ENCODE assay signal across 12 mouse cellular contexts in the genomic region with DNA sequence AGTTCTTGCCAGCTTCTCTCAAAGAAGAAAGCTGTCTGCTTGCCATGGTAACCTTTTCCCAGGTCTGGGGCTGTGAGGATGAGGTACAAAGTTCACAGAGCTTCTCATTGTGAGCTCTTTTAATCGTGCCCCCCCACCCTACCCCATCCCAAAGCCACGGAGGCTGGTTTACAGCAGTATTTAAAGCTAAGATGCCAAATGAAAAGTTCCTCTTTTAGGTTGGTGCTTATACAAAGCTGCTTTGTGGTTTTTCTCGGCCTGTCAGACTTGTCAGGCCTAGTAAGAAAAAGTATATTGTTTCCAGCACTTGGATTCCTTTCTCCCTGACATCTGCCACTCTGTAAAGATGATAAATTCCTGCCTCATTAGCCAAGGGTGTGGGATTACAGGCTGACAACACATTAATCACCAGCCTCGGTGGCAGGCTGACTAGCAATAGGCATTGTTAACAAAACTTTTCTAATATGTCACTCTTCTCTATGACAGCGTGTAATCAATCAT.
A peak's percentile ranks its signal among the peaks of the same experiment; 100 is the strongest.
DNase-seq lines count a peak whose midpoint lies in the region; ATAC-seq and TF ChIP-seq lines count a peak whose summit lies in the region.
"Had no signal": no experiment of that assay in that cellular context is flagged by ENCODE, and none has a peak within 500 bp of the region (broad histone marks: within the 10 kb centered on the region; RNA-seq: fewer than 3 reads in every experiment).

No protein-coding gene starts in this region.

- no peak for TF ChIP-seq CTCF in forebrain, postnatal 0 days (IDR thresholded peaks at IDR 0.05; ENCODE audit: low read depth)

- no peak overlapping the region for H3K9ac ChIP-seq in lung, embryonic 16.5 days (ENCODE audit: low read length)
- H3K9ac ChIP-seq in forebrain, postnatal 0 days, result no peak overlapping the region
- H3K9ac ChIP-seq: liver, postnatal 0 days had no signal

- no peaks in the 10 kb centered on the region for H3K36me3 ChIP-seq in lung, embryonic 16.5 days (ENCODE audit: control insufficient read depth, insufficient read depth, low read length)
- no peaks in the 10 kb centered on the region for H3K36me3 ChIP-seq in forebrain, postnatal 0 days (ENCODE audit: insufficient read depth)

- peaks cover 39% of the 10 kb centered on the region for H3K4me1 ChIP-seq in lung, embryonic 16.5 days (replicated peaks; ENCODE audit: control insufficient read depth, insufficient read depth, low read length)
- H3K4me1 ChIP-seq in forebrain, postnatal 0 days (ENCODE audit: insufficient read depth), result peaks cover 4% of the 10 kb centered on the region; the same call in 1 of the 2 replicates

- no peak for ATAC-seq in lung, embryonic 16.5 days (ENCODE audit: low read depth)
- peak; percentile 85 for ATAC-seq in forebrain, postnatal 0 days
- ATAC-seq in CD4-positive, CD25-positive, alpha-beta regulatory T cell, adult 4 months, result no peak
- no peak for ATAC-seq in megakaryocyte-erythroid progenitor cell, adult 5-6 weeks (replicated peaks; ENCODE audit: low FRiP score, low TSS enrichment, poor library complexity, severe bottlenecking)
- ATAC-seq: liver, postnatal 0 days; Patski had no signal

- H3K27ac ChIP-seq in lung, embryonic 16.5 days (ENCODE audit: low read length), result peak overlapping the region; percentile 81
- no peak overlapping the region for H3K27ac ChIP-seq in forebrain, postnatal 0 days (ENCODE audit: low read depth, low read length)

- 18% methylated on average over 5 of the region's 5 CpGs for WGBS in lung, embryonic 16.5 days
- WGBS in forebrain, postnatal 0 days, result 11% methylated on average over 5 of the region's 5 CpGs

- H3K27me3 ChIP-seq in lung, embryonic 16.5 days (ENCODE audit: control insufficient read depth, insufficient read depth, low read depth, low read length), result no peaks in the 10 kb centered on the region
- no peaks in the 10 kb centered on the region; the same call in 1 of the 2 replicates for H3K27me3 ChIP-seq in forebrain, postnatal 0 days (ENCODE audit: insufficient read depth, low read length)
- H3K27me3 ChIP-seq: Patski had no signal

- no peaks in the 10 kb centered on the region for H3K9me3 ChIP-seq in lung, embryonic 16.5 days (ENCODE audit: control insufficient read depth, low read length)
- H3K9me3 ChIP-seq in forebrain, postnatal 0 days (ENCODE audit: low read length), result no peaks in the 10 kb centered on the region

- H3K4me3 ChIP-seq in lung, embryonic 16.5 days (ENCODE audit: low read length), result no peak overlapping the region
- no peak overlapping the region for H3K4me3 ChIP-seq in forebrain, postnatal 0 days (ENCODE audit: low read depth, low read length)

- no peak for DNase-seq in lung, postnatal 25 days (ENCODE audit: low spot score)
- DNase-seq in embryo, embryonic 10 days (ENCODE audit: low spot score), result peak; percentile 76
- DNase-seq in forebrain, postnatal 0 days, result peak; percentile 59
- peak; percentile 69 for DNase-seq in mesoderm, embryonic 11.5 days (ENCODE audit: low read depth, low spot score)
- no peak for DNase-seq in cerebellum, postnatal 10 days
- DNase-seq: cerebellum, adult 9-10 months; liver, postnatal 0 days; thymus, adult 18-20 months had no signal

- H3K4me2 ChIP-seq in lung, embryonic 16.5 days (ENCODE audit: low read depth, low read length), result no peak overlapping the region
- H3K4me2 ChIP-seq in forebrain, postnatal 0 days (ENCODE audit: low read depth), result no peak overlapping the region

Comparison
In these comparisons a context has a peak if more than half of its experiments do, and no peak if none do; other contexts are left out.
1. DNase-seq: peak in embryo, embryonic 10 days (single experiment), forebrain, postnatal 0 days (single experiment) and mesoderm, embryonic 11.5 days (single experiment); none in lung, postnatal 25 days (single experiment) and cerebellum, postnatal 10 days (0 of 2).